Mouse (Mus musculus) embryonic facial prominence, embryonic 12.5 days (tissue): ENCODE measurements around the gene Nfkbil1. TPM values are rescaled to one million over a fixed set of nuclear protein-coding genes. Genes with fewer than 3 reads are reported as not detected.

Source experiments
- ATAC-seq: fragments of 200-750 bp; cut with Nextera tagmentation; 2 replicates; pipeline ENCODE4 v1.8.0; 2017; ENCODE audit not compliant: insufficient number of reproducible peaks, insufficient read depth, low FRiP score, low TSS enrichment
- H3K27ac ChIP-seq: fragments of 300-500 bp; sonication (generic); 2 replicates; pipeline ENCODE4 v1.5.1; 2016; ENCODE audit warnings: mild to moderate bottlenecking
- H3K27me3 ChIP-seq: fragments of 300-500 bp; sonication (generic); 2 replicates; pipeline ENCODE4 v1.6.1; 2016; ENCODE audit warnings: mild to moderate bottlenecking, moderate library complexity
- H3K36me3 ChIP-seq: fragments of 300-500 bp; sonication (generic); 2 replicates; pipeline ENCODE4 v1.6.1; 2016; ENCODE audit warnings: mild to moderate bottlenecking
- H3K4me1 ChIP-seq: fragments of 300-500 bp; sonication (generic); 2 replicates; pipeline ENCODE4 v1.6.1; 2016
- H3K4me2 ChIP-seq: fragments of 300-500 bp; sonication (generic); replicated peaks from 2 replicates; pipeline ENCODE4 v1.6.1; 2016; ENCODE audit warnings: mild to moderate bottlenecking, moderate library complexity
- H3K4me3 ChIP-seq: fragments of 300-500 bp; sonication (generic); 2 replicates; pipeline ENCODE4 v1.5.1; 2016; ENCODE audit warnings: mild to moderate bottlenecking
- H3K9ac ChIP-seq: fragments of 300-500 bp; sonication (generic); 2 replicates; pipeline ENCODE4 v1.6.1; 2016; ENCODE audit warnings: mild to moderate bottlenecking, moderate library complexity
- H3K9me3 ChIP-seq: fragments of 300-500 bp; sonication (generic); 2 replicates; pipeline ENCODE4 v1.6.1; 2016; ENCODE audit warnings: mild to moderate bottlenecking, moderate library complexity
- WGBS: fragments of 180-500 bp; shearing (Covaris S2); methylation state at CpG from one replicate; pipeline ENCODE4 v1.1.7; 2016; 5-methylcytosine and 5-hydroxymethylcytosine counted together
- polyA plus RNA-seq: library from polyadenylated mRNA; unstranded; fragments of >200 nt; fragmentation: Nextera tagmentation; extraction: Ambion mirVana; gene quantifications from 2 replicates; pipeline ENCODE4 v1.2.1, GENCODE M21; 2016

Gene Nfkbil1
- polyA plus RNA-seq, 1 experiment from 2014 or later, result 13.0 TPM

- Histone ChIP-seq H3K4me2 (no peak overlapping the region), H3K27me3 (no peaks in the 10 kb centered on the region), H3K9ac (no peak overlapping the region), H3K27ac (no peak overlapping the region), H3K4me3 (no peak overlapping the region), H3K4me1 (0 out of 2 replicates have a peak, but pooled peaks cover 3% of the 10 kb centered on the region), H3K36me3 (no peaks in the 10 kb centered on the region), H3K9me3 (no peaks in the 10 kb centered on the region)
- ATAC-seq, result no peak
- WGBS, result 75% methylated on average over 3 of the region's 3 CpGs
Observed at GRCm38 (mm10) chr17:35210593-35210992, 25.0 kb downstream of the Nfkbil1 start.

GRCm38 (mm10) chr17:35209785-35210535 is 25.6 kb downstream of the Nfkbil1 start:
- H3K36me3 ChIP-seq, result no peaks in the 10 kb centered on the region
- ATAC-seq, result no peak
- peaks cover 6% of the 10 kb centered on the region for H3K27me3 ChIP-seq
- H3K4me2 ChIP-seq, result no peak overlapping the region
- H3K27ac ChIP-seq, result no peak overlapping the region
- H3K4me1 ChIP-seq, result 0 out of 2 replicates have a peak, but pooled peaks cover 3% of the 10 kb centered on the region
- H3K9me3 ChIP-seq, result no peaks in the 10 kb centered on the region
- H3K4me3 ChIP-seq, result no peak overlapping the region
- 82% methylated on average over 12 of the region's 12 CpGs for WGBS
- no peak overlapping the region for H3K9ac ChIP-seq

GRCm38 (mm10) chr17:35205380-35205769 is 30.2 kb downstream of the Nfkbil1 start:
- Histone ChIP-seq H3K9me3 (no peaks in the 10 kb centered on the region), H3K4me3 (no peak overlapping the region), H3K4me2 (no peak overlapping the region), H3K27ac (no peak overlapping the region), H3K36me3 (no peaks in the 10 kb centered on the region), H3K9ac (no peak overlapping the region), H3K27me3 (peaks cover 50% of the 10 kb centered on the region), H3K4me1 (no peaks in the 10 kb centered on the region)
- 55% methylated on average over 10 of the region's 10 CpGs for WGBS
- no peak for ATAC-seq

GRCm38 (mm10) chr17:35204494-35205379 is 30.9 kb downstream of the Nfkbil1 start, which contains the start of gene Lta:
Gene Lta, minus strand, starts transcription at chr17:35205351.
- Histone ChIP-seq H3K9ac (no peak within 1 kb of the TSS), H3K36me3 (no peaks in the 10 kb centered on the region), H3K27ac (no peak within 1 kb of the TSS), H3K9me3 (no peaks in the 10 kb centered on the region), H3K27me3 (peaks cover 56% of the 10 kb centered on the region), H3K4me3 (no peak within 1 kb of the TSS), H3K4me2 (no peak within 1 kb of the TSS), H3K4me1 (no peaks in the 10 kb centered on the region)
- WGBS, result 23% methylated on average over 20 of the region's 20 CpGs
- no peak for ATAC-seq

GRCm38 (mm10) chr17:35202442-35202841 is 33.1 kb downstream of the Nfkbil1 start:
- 70% methylated on average over 4 of the region's 4 CpGs for WGBS
- no peak overlapping the region for H3K4me2 ChIP-seq
- H3K36me3 ChIP-seq, result no peaks in the 10 kb centered on the region
- no peaks in the 10 kb centered on the region for H3K9me3 ChIP-seq
- no peak overlapping the region for H3K4me3 ChIP-seq
- no peak for ATAC-seq
- H3K27me3 ChIP-seq, result peaks cover 65% of the 10 kb centered on the region
- no peak overlapping the region for H3K9ac ChIP-seq
- no peak overlapping the region for H3K27ac ChIP-seq
- H3K4me1 ChIP-seq, result 0 out of 2 replicates have a peak, but pooled peaks cover 4% of the 10 kb centered on the region

- H3K36me3 ChIP-seq, result no peaks in the 10 kb centered on the region
- no peak within 1 kb of the TSS for H3K4me3 ChIP-seq
- no peak for ATAC-seq
- 39% methylated on average over 13 of the region's 13 CpGs for WGBS
- no peak within 1 kb of the TSS for H3K27ac ChIP-seq
- 0 out of 2 replicates have a peak, but pooled peaks cover 4% of the 10 kb centered on the region for H3K4me1 ChIP-seq
- no peak within 1 kb of the TSS for H3K4me2 ChIP-seq
- H3K27me3 ChIP-seq, result peaks cover 70% of the 10 kb centered on the region
- H3K9me3 ChIP-seq, result no peaks in the 10 kb centered on the region
- no peak within 1 kb of the TSS for H3K9ac ChIP-seq
Observed at GRCm38 (mm10) chr17:35201787-35202186, 33.8 kb downstream of the Nfkbil1 start, which contains the start of gene Tnf. Gene Tnf, minus strand, starts transcription at chr17:35202007.

GRCm38 (mm10) chr17:35201128-35201527 is 34.5 kb downstream of the Nfkbil1 start:
- Histone ChIP-seq H3K27ac (no peak overlapping the region), H3K4me1 (0 out of 2 replicates have a peak, but pooled peaks cover 5% of the 10 kb centered on the region), H3K36me3 (no peaks in the 10 kb centered on the region), H3K4me3 (no peak overlapping the region), H3K9ac (no peak overlapping the region), H3K9me3 (no peaks in the 10 kb centered on the region), H3K27me3 (peaks cover 76% of the 10 kb centered on the region), H3K4me2 (no peak overlapping the region)
- no peak for ATAC-seq
- 73% methylated on average over 11 of the region's 11 CpGs for WGBS

GRCm38 (mm10) chr17:35200398-35200797 is 35.2 kb downstream of the Nfkbil1 start:
- H3K4me3 ChIP-seq, result no peak overlapping the region
- H3K9me3 ChIP-seq, result no peaks in the 10 kb centered on the region
- ATAC-seq, result no peak
- 86% methylated on average over 11 of the region's 11 CpGs for WGBS
- H3K4me2 ChIP-seq, result no peak overlapping the region
- no peak overlapping the region for H3K9ac ChIP-seq
- no peaks in the 10 kb centered on the region for H3K36me3 ChIP-seq
- H3K4me1 ChIP-seq, result peaks cover 13% of the 10 kb centered on the region
- peaks cover 82% of the 10 kb centered on the region for H3K27me3 ChIP-seq
- no peak overlapping the region for H3K27ac ChIP-seq

GRCm38 (mm10) chr17:35198946-35199345 is 36.6 kb downstream of the Nfkbil1 start:
- WGBS, result 15% methylated on average over 8 of the region's 8 CpGs
- Histone ChIP-seq H3K4me2 (no peak overlapping the region), H3K9me3 (no peaks in the 10 kb centered on the region), H3K9ac (no peak overlapping the region), H3K27ac (no peak overlapping the region), H3K27me3 (peaks cover 82% of the 10 kb centered on the region), H3K36me3 (no peaks in the 10 kb centered on the region), H3K4me1 (peaks cover 20% of the 10 kb centered on the region), H3K4me3 (no peak overlapping the region)
- no peak for ATAC-seq

- no peak overlapping the region for H3K27ac ChIP-seq
- peaks cover 81% of the 10 kb centered on the region for H3K27me3 ChIP-seq
- no peaks in the 10 kb centered on the region for H3K36me3 ChIP-seq
- H3K9me3 ChIP-seq, result no peaks in the 10 kb centered on the region
- no peak overlapping the region for H3K4me2 ChIP-seq
- no peak overlapping the region for H3K9ac ChIP-seq
- H3K4me3 ChIP-seq, result no peak overlapping the region
- ATAC-seq, result no peak
- H3K4me1 ChIP-seq, result peaks cover 20% of the 10 kb centered on the region
- 57% methylated on average over 7 of the region's 7 CpGs for WGBS
Observed at GRCm38 (mm10) chr17:35198029-35198428, 37.6 kb downstream of the Nfkbil1 start.

- Histone ChIP-seq H3K27me3 (peaks cover 73% of the 10 kb centered on the region), H3K36me3 (no peaks in the 10 kb centered on the region), H3K4me3 (no peak overlapping the region), H3K9ac (no peak overlapping the region), H3K4me2 (no peak overlapping the region), H3K9me3 (no peaks in the 10 kb centered on the region), H3K27ac (no peak overlapping the region), H3K4me1 (peaks cover 20% of the 10 kb centered on the region)
- no peak for ATAC-seq
- 34% methylated on average over 6 of the region's 6 CpGs for WGBS
Observed at GRCm38 (mm10) chr17:35197126-35197525, 38.5 kb downstream of the Nfkbil1 start.

- WGBS, result 33% methylated on average over 9 of the region's 9 CpGs
- Histone ChIP-seq H3K4me2 (peak overlapping the region; percentile 68), H3K36me3 (no peaks in the 10 kb centered on the region), H3K27me3 (peaks cover 66% of the 10 kb centered on the region), H3K4me1 (peaks cover 20% of the 10 kb centered on the region), H3K27ac (no peak overlapping the region), H3K9me3 (no peaks in the 10 kb centered on the region), H3K4me3 (peak overlapping the region; percentile 40), H3K9ac (no peak overlapping the region; the same call in 1 of the 2 replicates)
- no peak for ATAC-seq
Observed at GRCm38 (mm10) chr17:35196321-35196641, 39.3 kb downstream of the Nfkbil1 start.
